Mouse (Mus musculus) kidney, adult 2 months (tissue): ENCODE measurements around the gene Abat.

Source experiments
- CTCF ChIP-seq: fragments of 200-500 bp; conservative IDR thresholded peaks from 2 replicates; pipeline ENCODE4 v1.5.1; 2011; ENCODE audit warnings: low read depth, mild to moderate bottlenecking, control low read depth, low read length, moderate library complexity, mixed read lengths; ENCODE audit not compliant: insufficient read depth, insufficient read length
- POLR2A ChIP-seq: fragments of 200-500 bp; IDR thresholded peaks from one replicate; pipeline ENCODE4 v1.6.1; 2011; ENCODE audit warnings: low read depth, low read length, control low read depth

DNA sequence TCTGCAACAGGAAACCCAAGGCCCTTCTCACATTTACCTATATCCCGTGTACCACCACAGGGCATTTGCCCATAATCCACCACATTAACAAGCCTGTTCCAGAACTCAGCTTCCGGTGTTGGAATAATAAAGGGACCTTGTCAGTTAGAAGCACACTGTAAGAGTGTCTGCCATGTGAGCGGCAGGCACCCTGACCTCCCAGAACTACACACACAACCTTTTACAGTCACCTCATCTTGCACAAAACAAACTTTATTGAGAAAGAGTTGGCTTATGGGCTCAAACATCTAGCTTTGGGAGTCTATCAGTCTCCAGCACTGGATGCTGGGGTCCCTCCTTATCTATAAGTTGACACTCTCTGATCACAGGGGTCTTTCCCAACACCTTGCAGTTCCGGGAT, 145.1 kb downstream of the Abat start:
- TF ChIP-seq POLR2A (no peak), CTCF (no peak)
